Mouse (Mus musculus) embryo, embryonic 10 days (tissue): ENCODE measurements around the gene Nme1.
"Not testable (repeated sequence)": the region's sequence is repeated elsewhere in the genome, so short reads cannot be mapped to it uniquely, and the experiment has no call there.

Source experiments
- DNase-seq: peaks from one replicate; pipeline ENCODE4 v3.0.0-alpha.2; 2015; ENCODE audit warnings: low spot score

The Nme1 gene

DNA sequence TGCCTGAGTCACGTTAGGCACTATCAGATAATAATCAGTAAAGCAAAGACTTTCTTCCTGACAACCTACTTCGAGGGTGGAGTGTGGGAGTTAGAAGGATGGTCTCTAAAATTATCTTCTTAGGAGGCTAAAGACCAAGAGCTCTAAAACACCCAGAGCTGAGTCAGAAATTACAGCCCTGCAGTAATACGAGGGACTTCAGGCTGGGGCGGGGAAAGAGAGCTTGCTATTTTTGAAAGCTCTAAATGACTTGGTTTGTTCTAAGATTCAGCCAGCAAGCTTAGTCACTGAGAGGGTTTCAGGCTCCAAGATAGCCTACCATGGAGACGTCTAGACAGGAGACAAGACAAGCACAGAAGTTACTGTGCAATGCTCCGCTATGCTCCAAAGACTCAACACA, 2.9 kb downstream of the Nme1 start:
- DNase-seq = no peak

- no peak for DNase-seq
These were observed 5.3 kb downstream of the Nme1 start for GRCm38 (mm10) chr11:93963013-93963412.

DNA sequence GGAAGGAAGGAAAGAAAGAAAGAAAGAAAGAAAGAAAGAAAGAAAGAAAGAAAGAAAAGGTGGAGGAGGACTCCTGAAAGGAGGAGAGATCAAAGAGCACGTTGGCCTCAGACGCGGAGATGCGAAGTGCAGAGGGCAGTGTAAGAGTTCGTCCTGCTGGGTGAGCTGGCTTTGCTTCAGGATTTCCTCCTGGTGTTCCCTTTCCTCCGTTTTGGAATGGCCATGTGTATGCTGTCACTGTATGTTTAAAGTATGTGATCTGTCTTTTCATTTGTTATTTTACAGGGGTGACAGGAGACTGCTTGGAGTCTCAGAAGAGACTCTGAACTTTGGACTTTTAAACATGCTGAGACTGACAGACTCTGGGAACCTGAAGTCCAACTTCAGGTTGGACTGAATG, 6.8 kb downstream of the Nme1 start:
- DNase-seq = no peak

GRCm38 (mm10) chr11:93957746-93958145, 10.6 kb downstream of the Nme1 start:
- no peak for DNase-seq

- DNase-seq = no peak
These were observed 11.2 kb downstream of the Nme1 start for GRCm38 (mm10) chr11:93957031-93957555.

- DNase-seq = no peak
These were observed 12.2 kb downstream of the Nme1 start, which contains the start of gene Nme2 for GRCm38 (mm10) chr11:93956159-93956558. Nme2 (minus strand) TSS chr11:93956259.

- DNase-seq = peak; percentile 97
These were observed 12.8 kb downstream of the Nme1 start for GRCm38 (mm10) chr11:93955256-93956150.

DNA sequence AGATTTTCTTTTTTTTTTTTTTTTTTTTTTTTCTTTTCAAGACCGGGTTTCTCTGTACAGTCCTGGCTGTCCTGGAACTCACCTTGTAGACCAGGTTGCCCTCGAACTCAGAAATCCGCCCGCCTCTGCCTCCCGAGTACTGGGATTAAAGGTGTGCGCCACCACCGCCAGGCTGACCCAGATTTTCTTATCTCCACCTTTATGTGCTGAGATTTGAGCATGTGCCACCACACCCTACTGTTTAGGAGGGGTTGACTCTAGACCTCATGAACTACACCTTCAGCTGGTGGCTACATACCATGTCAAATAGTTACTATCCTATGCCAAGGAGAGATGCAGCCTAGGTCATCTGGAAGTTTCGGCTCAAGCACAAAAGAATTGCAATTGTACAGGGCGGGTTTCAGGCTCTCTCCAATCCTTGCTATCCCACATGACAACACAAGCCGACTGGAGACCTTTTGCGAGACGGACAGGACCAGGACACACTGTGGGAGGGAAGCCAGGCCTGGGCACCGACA, 13.5 kb downstream of the Nme1 start:
- DNase-seq = peak; percentile 33

DNA sequence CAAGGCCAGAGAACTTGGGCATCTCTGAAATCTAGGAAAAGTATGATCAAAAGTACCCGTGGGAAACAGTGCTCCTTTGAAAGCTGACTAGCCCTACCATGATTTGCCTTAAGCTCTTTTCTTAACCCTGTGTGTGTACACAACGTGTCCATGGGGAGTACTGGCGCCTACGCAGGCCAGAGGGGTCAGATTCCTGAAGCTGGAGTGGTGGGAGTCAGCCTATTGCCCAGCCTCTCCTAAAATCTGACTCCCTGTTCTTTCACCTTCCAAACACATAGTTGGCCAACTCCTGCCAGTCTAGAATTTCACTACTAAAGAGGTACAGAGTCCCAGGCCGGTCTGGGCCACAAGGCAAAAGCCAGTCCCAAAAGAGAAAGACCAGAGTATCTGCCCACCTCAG, 15.9 kb downstream of the Nme1 start:
- no peak for DNase-seq

GRCm38 (mm10) chr11:93950045-93950444, 18.3 kb downstream of the Nme1 start:
- no peak for DNase-seq

DNA sequence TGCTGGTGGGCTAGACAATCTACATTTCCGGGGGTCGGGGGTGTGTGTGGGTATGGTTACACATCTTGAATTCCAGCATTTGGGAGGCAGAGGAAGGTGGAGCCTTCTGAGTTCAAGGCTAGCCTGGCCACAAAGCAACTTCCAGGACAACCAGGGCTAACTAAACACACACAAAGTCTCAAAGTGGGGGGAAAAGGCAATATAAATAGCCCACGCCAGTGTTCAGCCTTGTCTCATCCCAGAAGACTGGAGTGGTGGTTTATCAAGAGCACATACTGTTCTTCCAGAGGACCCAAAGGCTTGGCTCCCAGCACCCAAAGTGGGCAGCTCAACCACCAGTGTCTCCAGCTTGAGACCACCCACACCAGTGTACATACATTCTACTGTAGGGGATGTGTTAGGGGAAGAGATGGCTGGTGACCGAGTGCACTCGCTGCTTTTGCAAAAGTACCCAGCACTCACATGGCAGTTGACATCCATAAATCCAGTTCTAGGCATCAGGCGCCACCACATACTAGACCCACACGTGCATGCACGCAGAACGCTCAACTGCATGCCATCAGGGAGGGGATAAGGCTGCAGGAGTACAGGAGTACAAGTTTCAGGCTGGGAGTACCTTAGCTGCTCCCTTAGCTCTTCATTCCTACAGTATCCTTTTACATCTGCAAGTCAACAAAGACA, 19.3 kb downstream of the Nme1 start:
- no peak for DNase-seq

DNA sequence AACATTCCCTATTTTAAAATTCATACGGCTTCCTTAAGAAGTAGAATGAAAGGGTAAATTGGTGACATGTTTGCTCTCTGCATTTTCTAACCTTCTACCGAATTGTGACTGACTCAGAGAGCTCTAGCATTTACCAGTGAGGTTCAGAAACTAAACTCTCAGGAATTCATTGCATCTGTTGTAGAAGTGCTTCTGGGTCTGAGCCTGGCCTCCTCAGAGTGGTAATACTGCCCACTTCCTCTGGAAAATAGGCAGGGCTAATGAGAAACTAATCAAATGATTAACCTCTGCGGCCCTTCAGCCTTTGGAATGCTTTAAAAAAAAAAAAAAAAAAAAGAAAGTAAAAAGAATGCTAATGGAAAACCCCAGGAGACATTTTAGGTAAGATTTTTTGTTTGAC, 23.3 kb downstream of the Nme1 start:
- DNase-seq = no peak

- DNase-seq = no peak
These were observed 27.4 kb downstream of the Nme1 start for GRCm38 (mm10) chr11:93940906-93941305.

GRCm38 (mm10) chr11:93929106-93929505, 39.2 kb downstream of the Nme1 start:
- no peak for DNase-seq

DNA sequence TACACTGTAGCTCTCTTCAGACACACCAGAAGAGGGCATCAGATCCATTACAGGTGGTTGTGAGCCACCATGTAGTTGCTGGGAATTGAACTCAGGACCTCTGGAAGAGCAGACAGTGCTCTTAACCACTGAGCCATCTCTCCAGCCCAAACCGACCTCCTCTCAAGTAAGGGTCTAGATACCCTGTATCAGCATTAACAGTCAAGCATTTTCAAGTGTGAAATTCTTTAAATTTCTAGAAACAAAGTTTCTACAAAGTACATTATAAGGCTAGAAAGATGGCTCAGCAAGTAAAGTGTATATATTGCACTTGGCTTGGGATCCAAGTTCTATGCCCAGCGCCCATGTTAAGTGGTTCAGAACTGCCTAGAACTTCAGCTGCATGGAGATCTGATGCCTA, 53.3 kb downstream of the Nme1 start:
- not testable (repeated sequence) for DNase-seq

- DNase-seq = no peak
These were observed 56.7 kb downstream of the Nme1 start for GRCm38 (mm10) chr11:93911603-93912002.

GRCm38 (mm10) chr11:93908829-93909228, 59.5 kb downstream of the Nme1 start:
- DNase-seq = no peak

DNA sequence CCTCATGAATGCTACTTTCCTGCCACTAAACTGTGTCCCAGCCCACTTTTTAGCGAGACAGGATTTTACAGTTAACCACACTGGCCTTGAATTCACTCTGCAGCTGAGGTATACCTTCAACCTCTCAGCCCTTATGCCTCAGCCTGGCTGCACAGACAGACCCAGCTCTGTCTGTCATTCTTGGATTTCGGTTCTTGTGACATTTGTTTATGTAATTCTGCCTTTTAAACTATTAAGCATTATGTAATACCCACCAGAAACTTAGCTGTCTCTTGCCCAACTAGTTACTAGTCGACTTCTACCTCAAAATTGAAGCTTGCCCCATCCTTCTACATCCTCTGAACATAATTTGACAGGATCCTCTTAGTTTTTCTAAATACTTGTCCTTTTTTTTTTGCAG, 60.5 kb downstream of the Nme1 start:
- no peak for DNase-seq
